Mouse (Mus musculus) bone marrow, adult 2 months (tissue): ENCODE data around the gene Mrpl45.

ENCODE experiments used
- CTCF ChIP-seq: fragments of 200-500 bp; IDR thresholded peaks from 2 replicates; pipeline ENCODE4 v1.5.1; 2011; ENCODE audit warnings: low read length, control low read depth; ENCODE audit not compliant: control insufficient read depth, insufficient read depth
- POLR2A ChIP-seq: fragments of 200-500 bp; IDR thresholded peaks from 2 replicates; pipeline ENCODE4 v1.6.1; 2011; ENCODE audit warnings: low read depth, mild to moderate bottlenecking, control low read depth, low read length, borderline replicate concordance; ENCODE audit not compliant: control insufficient read depth

DNA sequence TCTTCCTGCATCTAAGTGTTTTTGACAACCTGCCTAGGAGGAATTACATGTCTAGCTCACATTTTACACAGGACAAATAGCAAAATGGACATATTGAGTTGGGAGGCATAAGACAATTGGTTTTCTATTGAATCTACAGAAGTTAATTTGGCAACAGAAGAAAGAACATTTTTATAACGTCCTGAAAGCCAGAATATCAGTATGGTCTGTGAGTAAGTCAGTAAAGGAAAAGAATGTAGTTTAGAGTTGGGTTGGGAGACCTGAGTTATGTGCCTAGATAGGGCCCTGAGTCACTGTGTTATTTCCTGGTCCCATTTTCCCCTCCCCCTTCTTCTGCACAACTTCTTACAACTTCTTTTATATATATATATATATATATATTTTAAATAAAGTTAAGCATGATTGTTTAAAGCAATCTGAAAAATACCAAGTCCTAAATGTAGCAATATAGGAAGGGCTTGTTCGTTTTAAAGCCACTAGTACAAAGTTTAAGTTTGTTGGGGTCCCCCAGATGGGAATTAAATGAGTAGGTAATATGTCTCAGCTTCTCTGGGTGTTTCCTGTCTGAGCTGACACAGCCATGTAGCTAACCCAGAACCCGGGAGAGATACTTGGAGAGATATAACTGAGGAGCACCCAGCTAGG, 6.6 kb upstream of the Mrpl45 start:
- TF ChIP-seq POLR2A: no peak
- TF ChIP-seq CTCF: no peak
